Mouse (Mus musculus) stomach, embryonic 15.5 days (tissue): ENCODE measurements around the gene Pigp. TPM values are rescaled to one million over a fixed set of nuclear protein-coding genes. Genes with fewer than 3 reads are reported as not detected.

Experiments used
- ATAC-seq: fragments of 200-750 bp; cut with Nextera tagmentation; 2 replicates; pipeline ENCODE4 v1.8.0; 2017; ENCODE audit warnings: low read depth, moderate number of reproducible peaks, moderate TSS enrichment; ENCODE audit not compliant: insufficient read depth, low FRiP score
- H3K27ac ChIP-seq: fragments of 300-500 bp; sonication (generic); 2 replicates; pipeline ENCODE4 v1.5.1; 2015; ENCODE audit warnings: mild to moderate bottlenecking, inconsistent platforms
- H3K27me3 ChIP-seq: fragments of 300-500 bp; sonication (generic); replicated peaks from 2 replicates; pipeline ENCODE4 v1.6.1; 2015; ENCODE audit warnings: inconsistent platforms
- H3K36me3 ChIP-seq: fragments of 300-500 bp; sonication (generic); 2 replicates; pipeline ENCODE4 v1.6.1; 2015; ENCODE audit warnings: inconsistent platforms
- H3K4me1 ChIP-seq: fragments of 300-500 bp; sonication (generic); 2 replicates; pipeline ENCODE4 v1.6.1; 2015; ENCODE audit warnings: inconsistent platforms
- H3K4me2 ChIP-seq: fragments of 300-500 bp; sonication (generic); 2 replicates; pipeline ENCODE4 v1.6.1; 2015; ENCODE audit warnings: mild to moderate bottlenecking, inconsistent platforms
- H3K4me3 ChIP-seq: fragments of 300-500 bp; sonication (generic); replicated peaks from 2 replicates; pipeline ENCODE4 v1.5.1; 2015; ENCODE audit warnings: inconsistent platforms
- H3K9ac ChIP-seq: fragments of 300-500 bp; sonication (generic); 2 replicates; pipeline ENCODE4 v1.6.1; 2015; ENCODE audit warnings: inconsistent platforms
- H3K9me3 ChIP-seq: fragments of 300-500 bp; sonication (generic); 2 replicates; pipeline ENCODE4 v1.6.1; 2016; ENCODE audit warnings: inconsistent platforms
- WGBS: fragments of 180-500 bp; shearing (Covaris S2); methylation state at CpG from one replicate; pipeline ENCODE4 v1.1.7; 2015; 5-methylcytosine and 5-hydroxymethylcytosine counted together
- polyA plus RNA-seq: library from polyadenylated mRNA; unstranded; fragments of >200 nt; fragmentation: Nextera tagmentation; extraction: Ambion mirVana; gene quantifications from 2 replicates; pipeline ENCODE4 v1.2.1, GENCODE M21; 2015

Pigp gene
- polyA plus RNA-seq = 121 and 126 TPM in 2 replicates

- Histone ChIP-seq H3K36me3 (no peaks in the 10 kb centered on the region), H3K4me1 (peaks cover 7% of the 10 kb centered on the region; the same call in 1 of the 2 replicates), H3K27me3 (no peaks in the 10 kb centered on the region), H3K4me2 (peak within 1 kb of the TSS; percentile 66), H3K27ac (peak within 1 kb of the TSS; percentile 98), H3K9ac (peak within 1 kb of the TSS; percentile 94), H3K4me3 (peak within 1 kb of the TSS; percentile 93), H3K9me3 (no peaks in the 10 kb centered on the region)
- ATAC-seq = peak; percentile 74
- WGBS = 1% methylated on average over 21 of the region's 43 CpGs
These were observed at the start of gene Pigp for GRCm38 (mm10) chr16:94371301-94371931. Gene Pigp, minus strand, starts transcription at chr16:94371842.

GRCm38 (mm10) chr16:94420498-94420897 is 48.9 kb upstream of the Pigp start:
- no peak for ATAC-seq
- 89% methylated on average over 3 of the region's 3 CpGs for WGBS
- peaks cover 37% of the 10 kb centered on the region for H3K36me3 ChIP-seq
- H3K27ac ChIP-seq = no peak overlapping the region
- H3K4me1 ChIP-seq = no peaks in the 10 kb centered on the region
- H3K4me2 ChIP-seq = no peak overlapping the region
- no peaks in the 10 kb centered on the region for H3K9me3 ChIP-seq
- H3K9ac ChIP-seq = no peak overlapping the region
- no peak overlapping the region for H3K4me3 ChIP-seq
- H3K27me3 ChIP-seq = no peaks in the 10 kb centered on the region

GRCm38 (mm10) chr16:94414151-94414550 is 42.5 kb upstream of the Pigp start:
- 83% methylated on average over 6 of the region's 6 CpGs for WGBS
- Histone ChIP-seq H3K27ac (no peak overlapping the region), H3K4me2 (no peak overlapping the region), H3K4me1 (no peaks in the 10 kb centered on the region), H3K27me3 (no peaks in the 10 kb centered on the region), H3K9me3 (no peaks in the 10 kb centered on the region), H3K9ac (no peak overlapping the region), H3K36me3 (0 out of 2 replicates have a peak, but pooled peaks cover 13% of the 10 kb centered on the region), H3K4me3 (no peak overlapping the region)
- no peak for ATAC-seq

- H3K4me2 ChIP-seq = no peak overlapping the region
- no peaks in the 10 kb centered on the region for H3K27me3 ChIP-seq
- WGBS = 89% methylated on average over 4 of the region's 4 CpGs
- H3K9me3 ChIP-seq = no peaks in the 10 kb centered on the region
- H3K9ac ChIP-seq = no peak overlapping the region
- 0 out of 2 replicates have a peak, but pooled peaks cover 6% of the 10 kb centered on the region for H3K36me3 ChIP-seq
- H3K27ac ChIP-seq = no peak overlapping the region
- ATAC-seq = no peak
- H3K4me1 ChIP-seq = no peaks in the 10 kb centered on the region
- no peak overlapping the region for H3K4me3 ChIP-seq
These were observed 41.1 kb upstream of the Pigp start for GRCm38 (mm10) chr16:94412760-94413159.

GRCm38 (mm10) chr16:94412198-94412597 is 40.6 kb upstream of the Pigp start:
- no peak overlapping the region for H3K4me2 ChIP-seq
- no peak overlapping the region for H3K4me3 ChIP-seq
- no peaks in the 10 kb centered on the region for H3K27me3 ChIP-seq
- no peak for ATAC-seq
- no peak overlapping the region for H3K9ac ChIP-seq
- H3K36me3 ChIP-seq = peaks cover 9% of the 10 kb centered on the region
- no peaks in the 10 kb centered on the region for H3K9me3 ChIP-seq
- WGBS = 90% methylated on average over 2 of the region's 2 CpGs
- H3K27ac ChIP-seq = no peak overlapping the region
- no peaks in the 10 kb centered on the region for H3K4me1 ChIP-seq

- Histone ChIP-seq H3K4me2 (no peak overlapping the region), H3K27me3 (no peaks in the 10 kb centered on the region), H3K9me3 (no peaks in the 10 kb centered on the region), H3K4me1 (no peaks in the 10 kb centered on the region), H3K9ac (no peak overlapping the region), H3K4me3 (no peak overlapping the region), H3K36me3 (peaks cover 13% of the 10 kb centered on the region), H3K27ac (no peak overlapping the region)
- WGBS = 78% methylated on average over 3 of the region's 3 CpGs
- ATAC-seq = no peak
These were observed 39.6 kb upstream of the Pigp start for GRCm38 (mm10) chr16:94411287-94411686.

GRCm38 (mm10) chr16:94402185-94402584 is 30.5 kb upstream of the Pigp start:
- H3K4me2 ChIP-seq = no peak overlapping the region
- H3K27ac ChIP-seq = no peak overlapping the region
- H3K4me3 ChIP-seq = no peak overlapping the region
- no peaks in the 10 kb centered on the region for H3K27me3 ChIP-seq
- no peak overlapping the region for H3K9ac ChIP-seq
- no peaks in the 10 kb centered on the region for H3K4me1 ChIP-seq
- H3K9me3 ChIP-seq = no peaks in the 10 kb centered on the region
- H3K36me3 ChIP-seq = peaks cover 4% of the 10 kb centered on the region
- no peak for ATAC-seq
- WGBS = 67% methylated on average over 4 of the region's 4 CpGs

GRCm38 (mm10) chr16:94401636-94402035 is 30.0 kb upstream of the Pigp start:
- 29% methylated on average over 2 of the region's 2 CpGs for WGBS
- no peak for ATAC-seq

GRCm38 (mm10) chr16:94399141-94399540 is 27.5 kb upstream of the Pigp start:
- Histone ChIP-seq H3K36me3 (no peaks in the 10 kb centered on the region), H3K9ac (no peak overlapping the region), H3K4me3 (no peak overlapping the region), H3K27ac (no peak overlapping the region), H3K27me3 (no peaks in the 10 kb centered on the region), H3K9me3 (no peaks in the 10 kb centered on the region), H3K4me1 (no peaks in the 10 kb centered on the region), H3K4me2 (no peak overlapping the region)
- ATAC-seq = no peak
- 88% methylated on average over 2 of the region's 2 CpGs for WGBS

More at GRCm38 (mm10) chr16:94401636-94402035, 30.0 kb upstream of the Pigp start:
- Histone ChIP-seq H3K27ac (no peak overlapping the region), H3K9me3 (no peaks in the 10 kb centered on the region), H3K36me3 (no peaks in the 10 kb centered on the region), H3K4me3 (no peak overlapping the region), H3K4me2 (no peak overlapping the region), H3K27me3 (no peaks in the 10 kb centered on the region), H3K4me1 (no peaks in the 10 kb centered on the region), H3K9ac (no peak overlapping the region)

GRCm38 (mm10) chr16:94396641-94397040 is 25.0 kb upstream of the Pigp start:
- H3K4me3 ChIP-seq = no peak overlapping the region
- 72% methylated on average over 7 of the region's 7 CpGs for WGBS
- no peaks in the 10 kb centered on the region for H3K27me3 ChIP-seq
- H3K9ac ChIP-seq = no peak overlapping the region
- no peaks in the 10 kb centered on the region for H3K9me3 ChIP-seq
- H3K36me3 ChIP-seq = no peaks in the 10 kb centered on the region
- H3K4me2 ChIP-seq = no peak overlapping the region
- H3K4me1 ChIP-seq = no peaks in the 10 kb centered on the region
- no peak for ATAC-seq
- H3K27ac ChIP-seq = no peak overlapping the region

GRCm38 (mm10) chr16:94395051-94395450 is 23.4 kb upstream of the Pigp start:
- no peak for ATAC-seq
- 76% methylated on average over 3 of the region's 3 CpGs for WGBS
- Histone ChIP-seq H3K9ac (no peak overlapping the region), H3K27ac (no peak overlapping the region), H3K9me3 (no peaks in the 10 kb centered on the region), H3K36me3 (no peaks in the 10 kb centered on the region), H3K4me1 (no peaks in the 10 kb centered on the region), H3K4me2 (no peak overlapping the region), H3K4me3 (no peak overlapping the region), H3K27me3 (no peaks in the 10 kb centered on the region)

GRCm38 (mm10) chr16:94392299-94392698 is 20.7 kb upstream of the Pigp start:
- Histone ChIP-seq H3K9me3 (no peaks in the 10 kb centered on the region), H3K36me3 (no peaks in the 10 kb centered on the region), H3K4me3 (no peak overlapping the region), H3K4me1 (no peaks in the 10 kb centered on the region), H3K27me3 (no peaks in the 10 kb centered on the region), H3K27ac (no peak overlapping the region), H3K9ac (no peak overlapping the region), H3K4me2 (no peak overlapping the region)
- no peak for ATAC-seq
- 74% methylated on average over 4 of the region's 4 CpGs for WGBS

- H3K36me3 ChIP-seq = 0 out of 2 replicates have a peak, but pooled peaks cover 2% of the 10 kb centered on the region
- no peak overlapping the region for H3K4me3 ChIP-seq
- H3K4me1 ChIP-seq = no peaks in the 10 kb centered on the region
- H3K27me3 ChIP-seq = no peaks in the 10 kb centered on the region
- no peak overlapping the region for H3K4me2 ChIP-seq
- H3K27ac ChIP-seq = no peak overlapping the region
- WGBS = 91% methylated on average over 7 of the region's 7 CpGs
- no peaks in the 10 kb centered on the region for H3K9me3 ChIP-seq
- ATAC-seq = no peak
- H3K9ac ChIP-seq = no peak overlapping the region
These were observed 16.0 kb upstream of the Pigp start for GRCm38 (mm10) chr16:94387690-94388089.
